Mouse (Mus musculus): ENCODE data around the gene Pef1.

Pef1 gene

GRCm38 (mm10) chr4:130175072-130175711 lies 72.8 kb downstream of the Pef1 start, which contains the start of gene Tinagl1:
Gene Tinagl1, minus strand, starts transcription at chr4:130175122.
- DNase-seq (ENCODE audit: low spot score): no peak

GRCm38 (mm10) chr4:130176156-130176720 lies 73.9 kb downstream of the Pef1 start:
- DNase-seq (ENCODE audit: low spot score): no peak

- no peak for DNase-seq (ENCODE audit: low spot score)
Measured at GRCm38 (mm10) chr4:130177087-130177486, 74.7 kb downstream of the Pef1 start.

- DNase-seq (ENCODE audit: low spot score): no peak
Measured at GRCm38 (mm10) chr4:130177536-130177935, 75.2 kb downstream of the Pef1 start.
